Mouse (Mus musculus) limb, embryonic 14.5 days (tissue): ENCODE data around the gene Chpf. TPM values are rescaled to one million over a fixed set of nuclear protein-coding genes. Genes with fewer than 3 reads are reported as not detected.

Experiments used
- ATAC-seq: fragments of 200-750 bp; cut with Nextera tagmentation; 2 replicates; pipeline ENCODE4 v1.8.0; 2017; ENCODE audit warnings: low read depth, moderate number of reproducible peaks, moderate TSS enrichment; ENCODE audit not compliant: low FRiP score
- DNase-seq: peaks from one replicate; pipeline ENCODE4 v3.0.0-alpha.2; 2015; ENCODE audit warnings: low spot score
- H3K27ac ChIP-seq: fragments of 300-500 bp; sonication (generic); replicated peaks from 2 replicates; pipeline ENCODE4 v1.5.1; 2014; ENCODE audit warnings: low read depth, mild to moderate bottlenecking, low read length, moderate library complexity, mixed read lengths
- H3K27me3 ChIP-seq: fragments of 300-500 bp; sonication (generic); 2 replicates; pipeline ENCODE4 v1.6.1; 2014; ENCODE audit warnings: low read length, mixed read lengths; ENCODE audit not compliant: control insufficient read depth, insufficient read depth
- H3K36me3 ChIP-seq: fragments of 300-500 bp; sonication (generic); 2 replicates; pipeline ENCODE4 v1.6.1; 2014; ENCODE audit warnings: mild to moderate bottlenecking, low read length, moderate library complexity, mixed read lengths; ENCODE audit not compliant: control insufficient read depth, insufficient read depth
- H3K4me1 ChIP-seq: fragments of 300-500 bp; sonication (generic); 2 replicates; pipeline ENCODE4 v1.6.1; 2014; ENCODE audit warnings: antibody characterized with exemption, low read length, mixed read lengths; ENCODE audit not compliant: control insufficient read depth, insufficient read depth
- H3K4me2 ChIP-seq: fragments of 300-500 bp; sonication (generic); replicated peaks from 2 replicates; pipeline ENCODE4 v1.6.1; 2014; ENCODE audit warnings: low read depth, mild to moderate bottlenecking, low read length, moderate library complexity; ENCODE audit not compliant: severe bottlenecking
- H3K4me3 ChIP-seq: fragments of 300-500 bp; sonication (generic); replicated peaks from 2 replicates; pipeline ENCODE4 v1.5.1; 2014; ENCODE audit warnings: low read length
- H3K9ac ChIP-seq: fragments of 300-500 bp; sonication (generic); 2 replicates; pipeline ENCODE4 v1.6.1; 2014; ENCODE audit warnings: mild to moderate bottlenecking, low read depth, low read length, moderate library complexity; ENCODE audit not compliant: severe bottlenecking
- H3K9me3 ChIP-seq: fragments of 300-500 bp; sonication (generic); 2 replicates; pipeline ENCODE4 v1.6.1; 2016; ENCODE audit warnings: low read length; ENCODE audit not compliant: control insufficient read depth
- POLR2A ChIP-seq: fragments of 200-500 bp; IDR thresholded peaks from 2 replicates; pipeline ENCODE4 v1.8.0; 2012; ENCODE audit warnings: inconsistent platforms, mild to moderate bottlenecking, moderate library complexity, borderline replicate concordance; ENCODE audit not compliant: insufficient read depth, insufficient read length; ENCODE audit errors: extremely low read depth
- WGBS: fragments of 180-500 bp; shearing (Covaris S2); extraction: QIAGEN DNeasy Blood & Tissue Kit; methylation state at CpG from one replicate; pipeline ENCODE4 v1.1.7; 2014; 5-methylcytosine and 5-hydroxymethylcytosine counted together
- polyA plus RNA-seq, 2 experiments: library from polyadenylated mRNA; depleted of rRNA in 1 of 2; stranded (reverse) in 1 of 2; unstranded in 1 of 2; fragments of >200 nt; fragmentation: Nextera tagmentation in 1 of 2; extraction: Ambion mirVana in 1 of 2; gene quantifications; 2 replicates each; pipeline versions ENCODE4 v1.2.1 to v1.2.3; 2012 to 2014

The Chpf gene
- polyA plus RNA-seq, 2 experiments, result 65.0 to 104 TPM

DNA sequence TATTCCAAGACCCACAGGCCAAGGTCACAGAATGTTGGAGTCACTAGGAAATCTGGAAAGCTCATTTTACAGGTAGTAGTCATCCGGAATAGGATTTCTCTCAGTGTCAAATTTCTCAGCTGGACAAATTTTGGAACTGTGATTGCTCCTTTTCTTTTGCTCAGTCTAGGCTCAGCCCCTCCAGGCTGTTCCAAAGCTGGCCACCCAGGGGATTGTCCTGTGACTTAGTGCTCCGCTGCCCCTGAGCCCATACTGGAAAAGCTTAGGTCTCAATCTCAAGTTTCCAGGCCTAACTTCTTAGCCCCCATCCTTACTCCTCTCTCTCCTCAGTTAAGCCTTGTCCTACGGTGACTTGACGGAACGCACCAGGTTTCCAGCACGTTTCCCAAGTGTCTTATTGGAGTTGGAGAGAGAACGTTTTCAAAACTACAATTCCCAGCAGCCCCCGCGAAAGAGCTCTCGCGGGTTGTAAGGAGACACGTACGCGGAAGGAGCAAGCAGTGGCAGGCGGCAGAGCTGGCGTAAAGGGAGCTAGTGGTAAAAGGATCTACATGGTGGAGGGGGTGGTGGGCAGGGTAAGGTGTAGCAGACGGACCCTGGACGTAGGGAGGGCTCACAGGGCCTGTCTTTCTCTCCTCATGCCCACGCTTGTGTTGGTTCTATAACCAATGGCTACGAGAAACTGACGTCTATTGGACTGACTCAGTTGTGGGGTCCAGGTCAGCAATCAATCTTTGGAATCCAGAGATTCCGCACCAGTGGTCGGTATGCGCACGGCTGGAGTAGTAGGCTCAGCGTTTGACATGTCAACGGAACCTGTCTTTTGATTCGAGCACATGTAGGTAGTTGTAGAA lies 43.4 kb downstream of the Chpf start, which contains the start of gene Gmppa:
Gene Gmppa, plus strand, starts transcription at position 456 of the 854 bp plus-strand sequence.
- peak; percentile 89 for ATAC-seq
- H3K4me1 ChIP-seq, result peaks cover 14% of the 10 kb centered on the region
- H3K9ac ChIP-seq, result peak within 1 kb of the TSS; percentile 64
- H3K36me3 ChIP-seq, result peaks cover 7% of the 10 kb centered on the region; the same call in 1 of the 2 replicates
- H3K9me3 ChIP-seq, result no peaks in the 10 kb centered on the region
- peak; percentile 94 for DNase-seq
- H3K4me3 ChIP-seq, result peak within 1 kb of the TSS; percentile 50
- 5% methylated on average over 28 of the region's 28 CpGs for WGBS
- peak; percentile 80; the same call in 1 of the 2 replicates for TF ChIP-seq POLR2A
- H3K27me3 ChIP-seq, result no peaks in the 10 kb centered on the region
- peak within 1 kb of the TSS; percentile 66 for H3K27ac ChIP-seq
- peak within 1 kb of the TSS; percentile 52 for H3K4me2 ChIP-seq

DNA sequence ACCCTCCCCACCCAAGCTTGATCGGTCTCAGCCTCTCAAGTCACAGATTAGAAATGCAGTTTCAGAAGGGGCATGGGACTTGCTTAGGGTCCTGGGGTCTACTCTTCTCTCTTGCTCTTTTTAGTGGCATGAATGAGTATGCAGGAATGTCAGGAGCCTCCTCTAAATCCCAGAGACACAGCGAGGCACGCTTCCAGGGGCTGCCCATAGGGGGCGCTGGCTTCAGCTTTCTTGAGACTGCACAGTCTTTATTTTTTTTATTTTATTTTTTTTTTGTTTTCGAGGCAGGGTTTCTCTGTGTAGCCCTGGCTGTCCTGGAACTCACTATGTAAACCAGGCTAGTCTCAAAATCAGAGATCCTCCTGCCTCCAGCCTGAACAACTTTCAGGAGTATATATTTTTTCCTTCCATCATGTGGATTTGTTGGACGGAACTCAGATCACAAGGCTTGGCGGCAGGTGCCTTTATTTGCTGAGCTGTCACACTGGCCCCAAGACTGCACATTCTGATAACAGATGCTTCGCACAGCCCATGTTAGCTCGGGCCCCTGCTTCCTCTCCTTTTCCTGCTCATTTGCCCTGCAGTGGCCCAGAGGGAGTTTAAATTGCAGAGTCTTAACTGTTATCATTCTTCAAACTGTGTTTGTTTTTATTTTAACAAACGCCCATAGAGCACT lies 53.2 kb downstream of the Chpf start:
- WGBS, result 35% methylated on average over 10 of the region's 10 CpGs

More for the DNA sequence above, 53.2 kb downstream of the Chpf start:
- peak; percentile 59 for DNase-seq
- H3K9me3 ChIP-seq, result no peaks in the 10 kb centered on the region
- peaks cover 42% of the 10 kb centered on the region for H3K27me3 ChIP-seq
- ATAC-seq, result no peak; the same call in 1 of the 2 replicates
- TF ChIP-seq POLR2A, result no peak
- peaks cover 18% of the 10 kb centered on the region; the same call in 1 of the 2 replicates for H3K4me1 ChIP-seq
- H3K36me3 ChIP-seq, result peaks cover 6% of the 10 kb centered on the region; the same call in 1 of the 2 replicates
- no peak overlapping the region for H3K27ac ChIP-seq
- no peak overlapping the region for H3K9ac ChIP-seq
- no peak overlapping the region for H3K4me2 ChIP-seq
- no peak overlapping the region for H3K4me3 ChIP-seq

Other genes starting within 250 kb of the Chpf start
- gene A630095N17Rik, start 247.2 kb downstream of the Chpf start, polyA plus RNA-seq (2012; rRNA removed), result not detected in 2 replicates
- not detected in 2 replicates for gene A630095N17Rik, start 247.2 kb downstream of the Chpf start, polyA plus RNA-seq (2014; fragmentation: Nextera tagmentation; extraction: Ambion mirVana)
- gene Dnajb2, start 242.9 kb downstream of the Chpf start, polyA plus RNA-seq (2012; rRNA removed), result 41.9 and 44.9 TPM in 2 replicates
- gene Dnajb2, start 242.9 kb downstream of the Chpf start, polyA plus RNA-seq (2014; fragmentation: Nextera tagmentation; extraction: Ambion mirVana), result 20.4 and 22.4 TPM in 2 replicates
- 0.42 and 0.54 TPM in 2 replicates for gene Ptprn, start 214.8 kb downstream of the Chpf start, polyA plus RNA-seq (2012; rRNA removed)
- gene Ptprn, start 214.8 kb downstream of the Chpf start, polyA plus RNA-seq (2014; fragmentation: Nextera tagmentation; extraction: Ambion mirVana), result 0.12 and 0.44 TPM in 2 replicates
- 0.16 TPM in 1 of 2 replicates, not detected in the other for gene Resp18, start 200.9 kb downstream of the Chpf start, polyA plus RNA-seq (2012; rRNA removed)
- not detected in 2 replicates for gene Resp18, start 200.9 kb downstream of the Chpf start, polyA plus RNA-seq (2014; fragmentation: Nextera tagmentation; extraction: Ambion mirVana)
- gene Dnpep, start 161.3 kb downstream of the Chpf start, polyA plus RNA-seq (2012; rRNA removed), result 126 and 142 TPM in 2 replicates
- 112 and 115 TPM in 2 replicates for gene Dnpep, start 161.3 kb downstream of the Chpf start, polyA plus RNA-seq (2014; fragmentation: Nextera tagmentation; extraction: Ambion mirVana)
- 50.7 and 53.7 TPM in 2 replicates for gene Des, start 119.0 kb downstream of the Chpf start, polyA plus RNA-seq (2012; rRNA removed)
- 59.0 and 78.6 TPM in 2 replicates for gene Des, start 119.0 kb downstream of the Chpf start, polyA plus RNA-seq (2014; fragmentation: Nextera tagmentation; extraction: Ambion mirVana)
- 77.9 and 114 TPM in 2 replicates for gene Speg, start 104.0 kb downstream of the Chpf start, polyA plus RNA-seq (2012; rRNA removed)
- gene Speg, start 104.0 kb downstream of the Chpf start, polyA plus RNA-seq (2014; fragmentation: Nextera tagmentation; extraction: Ambion mirVana), result 15.3 and 21.8 TPM in 2 replicates
- 144 and 199 TPM in 2 replicates for gene Gmppa, start 43.4 kb downstream of the Chpf start, polyA plus RNA-seq (2012; rRNA removed)
- 71.8 and 74.9 TPM in 2 replicates for gene Gmppa, start 43.4 kb downstream of the Chpf start, polyA plus RNA-seq (2014; fragmentation: Nextera tagmentation; extraction: Ambion mirVana)
- 0.35 and 0.72 TPM in 2 replicates for gene Asic4, start 28.9 kb downstream of the Chpf start, polyA plus RNA-seq (2012; rRNA removed)
- 0.10 and 0.15 TPM in 2 replicates for gene Asic4, start 28.9 kb downstream of the Chpf start, polyA plus RNA-seq (2014; fragmentation: Nextera tagmentation; extraction: Ambion mirVana)
- gene Tmem198, start 225 bp upstream of the Chpf start, polyA plus RNA-seq (2012; rRNA removed), result 1.4 and 2.0 TPM in 2 replicates
- gene Tmem198, start 225 bp upstream of the Chpf start, polyA plus RNA-seq (2014; fragmentation: Nextera tagmentation; extraction: Ambion mirVana), result 0.51 and 1.1 TPM in 2 replicates
- gene Obsl1, start 27.1 kb upstream of the Chpf start, polyA plus RNA-seq (2012; rRNA removed), result 315 and 381 TPM in 2 replicates
- gene Obsl1, start 27.1 kb upstream of the Chpf start, polyA plus RNA-seq (2014; fragmentation: Nextera tagmentation; extraction: Ambion mirVana), result 108 and 120 TPM in 2 replicates
- 64.2 and 89.2 TPM in 2 replicates for gene Inha, start 27.8 kb upstream of the Chpf start, polyA plus RNA-seq (2012; rRNA removed)
- 10.0 and 10.5 TPM in 2 replicates for gene Inha, start 27.8 kb upstream of the Chpf start, polyA plus RNA-seq (2014; fragmentation: Nextera tagmentation; extraction: Ambion mirVana)
- gene Stk11ip, start 42.2 kb upstream of the Chpf start, polyA plus RNA-seq (2012; rRNA removed), result 37.2 and 53.6 TPM in 2 replicates
- 15.4 and 19.0 TPM in 2 replicates for gene Stk11ip, start 42.2 kb upstream of the Chpf start, polyA plus RNA-seq (2014; fragmentation: Nextera tagmentation; extraction: Ambion mirVana)
- 101 and 137 TPM in 2 replicates for gene Slc4a3, start 67.0 kb upstream of the Chpf start, polyA plus RNA-seq (2012; rRNA removed)
- 21.5 and 28.7 TPM in 2 replicates for gene Slc4a3, start 67.0 kb upstream of the Chpf start, polyA plus RNA-seq (2014; fragmentation: Nextera tagmentation; extraction: Ambion mirVana)